Mouse (Mus musculus) kidney, adult 2 months (tissue): ENCODE measurements around the gene Cd79b.

Experiments
- CTCF ChIP-seq: fragments of 200-500 bp; conservative IDR thresholded peaks from 2 replicates; pipeline ENCODE4 v1.5.1; 2011; ENCODE audit warnings: low read depth, mild to moderate bottlenecking, control low read depth, low read length, moderate library complexity, mixed read lengths; ENCODE audit not compliant: insufficient read depth, insufficient read length
- POLR2A ChIP-seq: fragments of 200-500 bp; IDR thresholded peaks from one replicate; pipeline ENCODE4 v1.6.1; 2011; ENCODE audit warnings: low read depth, low read length, control low read depth

- TF ChIP-seq POLR2A (no peak), CTCF (no peak)
Measured at GRCm38 (mm10) chr11:106290376-106290775, 24.2 kb downstream of the Cd79b start.
